Mouse (Mus musculus): ENCODE measurements at regions not wholly inside any gene's neighbourhood (a gene's known extent, or its start where the extent isn't known, plus 50 kb on each side); places are given as distances from the start of the nearest gene placed in this dataset.

- 43% methylated on average over 2 of the region's 2 CpGs for WGBS
- Histone ChIP-seq H3K4me2 (no peak overlapping the region), H3K27me3 (no peaks in the 10 kb centered on the region), H3K36me3 (ENCODE audit: poor library complexity, severe bottlenecking) (no peaks in the 10 kb centered on the region), H3K9me3 (replicated peaks) (no peaks in the 10 kb centered on the region), H3K27ac (no peak overlapping the region), H3K4me3 (no peak overlapping the region), H3K4me1 (no peaks in the 10 kb centered on the region), H3K9ac (no peak overlapping the region)
- no peak for ATAC-seq
Measured at GRCm38 (mm10) chr4:105358725-105359124, 201.6 kb downstream of the Plpp3 start.

GRCm38 (mm10) chr4:105364496-105364895 lies 207.3 kb downstream of the Plpp3 start:
- Histone ChIP-seq H3K36me3 (ENCODE audit: poor library complexity, severe bottlenecking) (no peaks in the 10 kb centered on the region), H3K4me2 (no peak overlapping the region), H3K4me1 (no peaks in the 10 kb centered on the region), H3K4me3 (no peak overlapping the region), H3K27me3 (no peaks in the 10 kb centered on the region), H3K27ac (no peak overlapping the region), H3K9ac (no peak overlapping the region), H3K9me3 (replicated peaks) (no peaks in the 10 kb centered on the region)
- no peak for ATAC-seq
- WGBS, result 85% methylated on average over 6 of the region's 6 CpGs

GRCm38 (mm10) chr4:105365076-105365475 lies 207.9 kb downstream of the Plpp3 start:
- no peak for ATAC-seq
- Histone ChIP-seq H3K27ac (no peak overlapping the region), H3K9me3 (replicated peaks) (no peaks in the 10 kb centered on the region), H3K9ac (no peak overlapping the region), H3K36me3 (ENCODE audit: poor library complexity, severe bottlenecking) (no peaks in the 10 kb centered on the region), H3K4me2 (no peak overlapping the region), H3K4me1 (no peaks in the 10 kb centered on the region), H3K27me3 (no peaks in the 10 kb centered on the region), H3K4me3 (no peak overlapping the region)
- 88% methylated on average over 5 of the region's 5 CpGs for WGBS

- Histone ChIP-seq H3K36me3 (ENCODE audit: poor library complexity, severe bottlenecking) (no peaks in the 10 kb centered on the region), H3K4me1 (no peaks in the 10 kb centered on the region), H3K9ac (no peak overlapping the region), H3K27ac (no peak overlapping the region), H3K4me3 (no peak overlapping the region), H3K9me3 (replicated peaks) (no peaks in the 10 kb centered on the region), H3K27me3 (no peaks in the 10 kb centered on the region), H3K4me2 (no peak overlapping the region)
- ATAC-seq, result no peak
- 66% methylated on average over 5 of the region's 5 CpGs for WGBS
Measured at GRCm38 (mm10) chr4:105376591-105376990, 219.4 kb downstream of the Plpp3 start.

GRCm38 (mm10) chr4:105377469-105378187 lies 220.5 kb downstream of the Plpp3 start:
- Histone ChIP-seq H3K4me2 (no peak overlapping the region), H3K27ac (no peak overlapping the region), H3K9me3 (replicated peaks) (no peaks in the 10 kb centered on the region), H3K36me3 (ENCODE audit: poor library complexity, severe bottlenecking) (no peaks in the 10 kb centered on the region), H3K4me3 (no peak overlapping the region), H3K4me1 (no peaks in the 10 kb centered on the region), H3K9ac (no peak overlapping the region), H3K27me3 (no peaks in the 10 kb centered on the region)
- 77% methylated on average over 11 of the region's 11 CpGs for whole genome bisulfite sequencing
- no peak for ATAC-seq

GRCm38 (mm10) chr4:105384826-105385225 lies 227.7 kb downstream of the Plpp3 start:
- no peak for ATAC-seq
- H3K4me3 ChIP-seq, result no peak overlapping the region
- H3K27ac ChIP-seq, result no peak overlapping the region
- H3K9me3 ChIP-seq (replicated peaks), result no peaks in the 10 kb centered on the region
- H3K27me3 ChIP-seq, result no peaks in the 10 kb centered on the region
- WGBS, result 72% methylated on average over 3 of the region's 3 CpGs
- no peak overlapping the region for H3K9ac ChIP-seq
- H3K36me3 ChIP-seq (ENCODE audit: poor library complexity, severe bottlenecking), result no peaks in the 10 kb centered on the region
- H3K4me2 ChIP-seq, result no peak overlapping the region
- H3K4me1 ChIP-seq, result no peaks in the 10 kb centered on the region

- H3K4me1 ChIP-seq, result no peaks in the 10 kb centered on the region
- H3K4me3 ChIP-seq, result no peak overlapping the region
- H3K27me3 ChIP-seq, result no peaks in the 10 kb centered on the region
- no peaks in the 10 kb centered on the region for H3K9me3 ChIP-seq (replicated peaks)
- no peak overlapping the region for H3K9ac ChIP-seq
- H3K4me2 ChIP-seq, result no peak overlapping the region
- no peaks in the 10 kb centered on the region for H3K36me3 ChIP-seq (ENCODE audit: poor library complexity, severe bottlenecking)
- 96% methylated on average over 5 of the region's 5 CpGs for WGBS
- H3K27ac ChIP-seq, result no peak overlapping the region
- no peak for ATAC-seq
Measured at GRCm38 (mm10) chr4:105385481-105385880, 228.3 kb downstream of the Plpp3 start.

GRCm38 (mm10) chr4:105390378-105390777 lies 233.2 kb downstream of the Plpp3 start:
- H3K27ac ChIP-seq, result no peak overlapping the region
- no peak overlapping the region for H3K9ac ChIP-seq
- no peak overlapping the region for H3K4me2 ChIP-seq
- no peak overlapping the region for H3K4me3 ChIP-seq
- H3K36me3 ChIP-seq (ENCODE audit: poor library complexity, severe bottlenecking), result no peaks in the 10 kb centered on the region
- no peaks in the 10 kb centered on the region for H3K4me1 ChIP-seq
- no peaks in the 10 kb centered on the region for H3K27me3 ChIP-seq
- WGBS, result 29% methylated on average over 5 of the region's 5 CpGs
- no peak for ATAC-seq
- H3K9me3 ChIP-seq (replicated peaks), result no peaks in the 10 kb centered on the region

- Histone ChIP-seq H3K4me3 (no peak overlapping the region), H3K36me3 (ENCODE audit: poor library complexity, severe bottlenecking) (no peaks in the 10 kb centered on the region), H3K9me3 (replicated peaks) (no peaks in the 10 kb centered on the region), H3K9ac (no peak overlapping the region), H3K4me1 (no peaks in the 10 kb centered on the region), H3K27ac (no peak overlapping the region), H3K4me2 (no peak overlapping the region), H3K27me3 (no peaks in the 10 kb centered on the region)
- ATAC-seq, result no peak
- WGBS, result 57% methylated on average over 1 of the region's 1 CpGs
Measured at GRCm38 (mm10) chr4:105394366-105394765, 237.2 kb downstream of the Plpp3 start.

- no peaks in the 10 kb centered on the region for H3K27me3 ChIP-seq
- WGBS, result 83% methylated on average over 2 of the region's 2 CpGs
Measured at GRCm38 (mm10) chr4:105397451-105397850, 240.3 kb downstream of the Plpp3 start.

GRCm38 (mm10) chr4:105402021-105402420 lies 244.9 kb downstream of the Plpp3 start:
- Histone ChIP-seq H3K9me3 (replicated peaks) (no peaks in the 10 kb centered on the region), H3K4me2 (no peak overlapping the region), H3K4me1 (no peaks in the 10 kb centered on the region), H3K36me3 (ENCODE audit: poor library complexity, severe bottlenecking) (no peaks in the 10 kb centered on the region), H3K4me3 (no peak overlapping the region), H3K9ac (no peak overlapping the region), H3K27ac (no peak overlapping the region), H3K27me3 (no peaks in the 10 kb centered on the region)
- ATAC-seq, result no peak
- WGBS, result 91% methylated on average over 3 of the region's 3 CpGs

More at GRCm38 (mm10) chr4:105397451-105397850, 240.3 kb downstream of the Plpp3 start:
- H3K27ac ChIP-seq, result no peak overlapping the region
- H3K4me2 ChIP-seq, result no peak overlapping the region
- ATAC-seq, result no peak
- no peak overlapping the region for H3K4me3 ChIP-seq
- H3K4me1 ChIP-seq, result no peaks in the 10 kb centered on the region
- no peak overlapping the region for H3K9ac ChIP-seq
- no peaks in the 10 kb centered on the region for H3K9me3 ChIP-seq (replicated peaks)
- no peaks in the 10 kb centered on the region for H3K36me3 ChIP-seq (ENCODE audit: poor library complexity, severe bottlenecking)

GRCm38 (mm10) chr4:105403169-105403568 lies 246.0 kb downstream of the Plpp3 start:
- WGBS, result 68% methylated on average over 3 of the region's 3 CpGs
- no peaks in the 10 kb centered on the region for H3K4me1 ChIP-seq
- no peaks in the 10 kb centered on the region for H3K36me3 ChIP-seq (ENCODE audit: poor library complexity, severe bottlenecking)
- no peak for ATAC-seq
- no peak overlapping the region for H3K27ac ChIP-seq
- H3K4me2 ChIP-seq, result no peak overlapping the region
- no peak overlapping the region for H3K4me3 ChIP-seq
- no peaks in the 10 kb centered on the region for H3K27me3 ChIP-seq
- no peak overlapping the region for H3K9ac ChIP-seq
- H3K9me3 ChIP-seq (replicated peaks), result no peaks in the 10 kb centered on the region

- no peaks in the 10 kb centered on the region for H3K4me1 ChIP-seq
- H3K9me3 ChIP-seq (replicated peaks), result no peaks in the 10 kb centered on the region
- no peak for ATAC-seq
- no peak overlapping the region for H3K27ac ChIP-seq
- H3K4me2 ChIP-seq, result no peak overlapping the region
- 91% methylated on average over 6 of the region's 6 CpGs for WGBS
- no peak overlapping the region for H3K4me3 ChIP-seq
- no peak overlapping the region for H3K9ac ChIP-seq
- no peaks in the 10 kb centered on the region for H3K27me3 ChIP-seq
- H3K36me3 ChIP-seq (ENCODE audit: poor library complexity, severe bottlenecking), result no peaks in the 10 kb centered on the region
Measured at GRCm38 (mm10) chr4:105403686-105404085, 246.5 kb downstream of the Plpp3 start.
